Mouse (Mus musculus) embryonic facial prominence, embryonic 11.5 days (tissue): Measurements from ENCODE around the gene Ccdc189. TPM values are rescaled to one million over a fixed set of nuclear protein-coding genes. Genes with fewer than 3 reads are reported as not detected.

Source experiments
- ATAC-seq: fragments of 200-750 bp; cut with Nextera tagmentation; replicated peaks from 2 replicates; pipeline ENCODE4 v1.8.0; 2017; ENCODE audit warnings: low read depth; ENCODE audit not compliant: insufficient number of reproducible peaks, low FRiP score, low TSS enrichment
- DNase-seq: peaks from one replicate; pipeline ENCODE4 v3.0.0-alpha.2; 2015; ENCODE audit warnings: low spot score
- H3K27ac ChIP-seq: fragments of 300-500 bp; sonication (generic); replicated peaks from 2 replicates; pipeline ENCODE4 v1.5.1; 2014; ENCODE audit warnings: mild to moderate bottlenecking, low read depth, low read length, control low read depth
- H3K27me3 ChIP-seq: fragments of 300-500 bp; sonication (generic); 2 replicates; pipeline ENCODE4 v1.6.1; 2014; ENCODE audit warnings: mild to moderate bottlenecking, low read length, moderate library complexity, mixed read lengths; ENCODE audit not compliant: control insufficient read depth, insufficient read depth
- H3K36me3 ChIP-seq: fragments of 300-500 bp; sonication (generic); replicated peaks from 2 replicates; pipeline ENCODE4 v1.6.1; 2014; ENCODE audit warnings: low read depth, mild to moderate bottlenecking, low read length, moderate library complexity, mixed read lengths; ENCODE audit not compliant: control insufficient read depth, insufficient read depth
- H3K4me1 ChIP-seq: fragments of 300-500 bp; sonication (generic); 2 replicates; pipeline ENCODE4 v1.6.1; 2014; ENCODE audit warnings: low read length, mixed read lengths; ENCODE audit not compliant: control insufficient read depth, insufficient read depth
- H3K4me2 ChIP-seq: fragments of 300-500 bp; sonication (generic); 2 replicates; pipeline ENCODE4 v1.6.1; 2014; ENCODE audit warnings: low read depth, mild to moderate bottlenecking, control low read depth, low read length, moderate library complexity
- H3K4me3 ChIP-seq: fragments of 300-500 bp; sonication (generic); 2 replicates; pipeline ENCODE4 v1.5.1; 2014; ENCODE audit warnings: low read depth, low read length, control low read depth
- H3K9ac ChIP-seq: fragments of 300-500 bp; sonication (generic); replicated peaks from 2 replicates; pipeline ENCODE4 v1.6.1; 2014; ENCODE audit warnings: mild to moderate bottlenecking, control low read depth, low read length
- H3K9me3 ChIP-seq: fragments of 300-500 bp; sonication (generic); replicated peaks from 2 replicates; pipeline ENCODE4 v1.6.1; 2016; ENCODE audit warnings: mild to moderate bottlenecking, low read length, inconsistent platforms, mixed read lengths; ENCODE audit not compliant: control insufficient read depth
- WGBS: fragments of 180-500 bp; shearing (Covaris S2); extraction: QIAGEN DNeasy Blood & Tissue Kit; methylation state at CpG from one replicate; pipeline ENCODE4 v1.1.7; 2014; 5-methylcytosine and 5-hydroxymethylcytosine counted together
- polyA plus RNA-seq: library from polyadenylated mRNA; unstranded; fragments of >200 nt; fragmentation: Nextera tagmentation; extraction: Ambion mirVana; gene quantifications from 2 replicates; pipeline ENCODE4 v1.2.1, GENCODE M21; 2014

The Ccdc189 gene
- polyA plus RNA-seq, 1 experiment from 2014 or later = 13.6 TPM

DNA sequence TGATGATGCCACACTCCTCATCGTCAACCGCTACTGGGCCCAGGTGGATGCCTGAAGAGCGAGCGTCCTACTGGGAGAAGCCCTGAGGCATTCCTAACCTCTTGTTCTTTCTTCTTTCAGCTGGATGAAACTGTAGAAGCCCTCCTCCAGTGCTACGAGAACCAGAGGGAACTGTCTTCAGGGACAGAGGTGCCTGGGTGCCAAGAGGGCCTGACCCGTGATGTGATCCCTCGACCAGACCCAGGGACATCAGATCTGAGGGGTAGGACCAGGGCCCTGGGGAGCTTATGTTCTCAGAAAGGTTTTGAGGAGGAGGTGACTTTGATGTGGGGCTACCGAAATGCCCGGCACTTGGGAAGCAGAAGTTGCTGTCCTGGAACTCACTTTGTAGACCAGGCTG, 1.2 kb upstream of the Ccdc189 start:
- Histone ChIP-seq H3K4me3 (peak overlapping the region; percentile 86), H3K4me1 (no peaks in the 10 kb centered on the region), H3K27ac (no peak overlapping the region), H3K9ac (no peak overlapping the region), H3K27me3 (no peaks in the 10 kb centered on the region), H3K36me3 (peaks cover 13% of the 10 kb centered on the region), H3K9me3 (no peaks in the 10 kb centered on the region), H3K4me2 (peak overlapping the region; percentile 83; the same call in 1 of the 2 replicates)
- ATAC-seq (no peak), DNase-seq (no peak)
- WGBS = 87% methylated on average over 9 of the region's 9 CpGs

DNA sequence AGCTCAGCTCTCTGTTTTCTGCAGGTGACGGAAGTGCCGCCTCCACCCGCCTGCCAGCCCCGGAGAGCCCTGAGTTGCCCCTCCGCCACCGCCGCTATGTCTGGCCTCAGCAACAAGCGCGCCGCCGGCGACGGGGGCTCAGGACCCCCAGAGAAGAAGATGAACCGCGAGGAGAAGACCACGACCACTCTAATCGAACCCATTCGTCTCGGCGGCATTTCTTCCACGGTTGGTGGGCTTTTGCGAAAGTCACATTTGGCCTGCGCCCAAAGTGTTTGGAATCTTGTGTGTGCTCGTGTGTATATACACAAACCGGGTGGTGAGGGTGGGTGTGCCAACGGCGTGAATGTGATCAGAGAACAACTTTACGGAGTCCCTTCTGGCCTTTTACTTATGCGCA, 506 bp upstream of the Ccdc189 start:
- Histone ChIP-seq H3K4me1 (no peaks in the 10 kb centered on the region), H3K4me2 (peak overlapping the region; percentile 83), H3K4me3 (peak overlapping the region; percentile 86), H3K36me3 (peaks cover 10% of the 10 kb centered on the region), H3K9me3 (no peaks in the 10 kb centered on the region), H3K27me3 (no peaks in the 10 kb centered on the region), H3K27ac (no peak overlapping the region), H3K9ac (peak overlapping the region; percentile 77)
- DNase-seq (no peak), ATAC-seq (no peak)
- WGBS = 6% methylated on average over 29 of the region's 29 CpGs

DNA sequence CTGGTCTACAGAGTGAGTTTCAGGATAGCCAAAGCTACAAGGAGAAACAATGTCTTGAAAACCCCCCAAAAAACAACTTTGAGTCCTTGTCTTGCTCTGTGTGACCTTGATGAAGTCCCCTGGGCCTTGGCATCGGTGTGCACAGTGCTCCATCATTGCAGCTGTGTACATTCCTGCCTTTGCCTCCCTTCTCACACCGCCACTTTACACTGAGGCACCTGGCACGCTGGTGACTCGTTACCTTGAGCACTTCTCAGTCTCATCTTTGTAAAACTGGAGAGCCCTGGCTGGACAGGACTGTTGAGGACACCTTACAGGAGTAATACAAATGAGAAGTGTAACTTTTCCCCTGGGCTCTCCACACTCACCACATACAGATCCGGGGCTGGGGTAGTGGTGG, 1.2 kb downstream of the Ccdc189 start:
- Histone ChIP-seq H3K4me3 (peak overlapping the region; percentile 86), H3K9ac (no peak overlapping the region; the same call in 1 of the 2 replicates), H3K4me1 (no peaks in the 10 kb centered on the region), H3K36me3 (peaks cover 11% of the 10 kb centered on the region), H3K27ac (no peak overlapping the region), H3K27me3 (no peaks in the 10 kb centered on the region), H3K9me3 (no peaks in the 10 kb centered on the region), H3K4me2 (peak overlapping the region; percentile 83)
- DNase-seq (no peak), ATAC-seq (no peak)
- WGBS = 81% methylated on average over 5 of the region's 5 CpGs

- no peak overlapping the region for H3K9ac ChIP-seq
- H3K4me2 ChIP-seq = no peak overlapping the region
- no peak overlapping the region for H3K27ac ChIP-seq
- DNase-seq = no peak
- no peaks in the 10 kb centered on the region for H3K27me3 ChIP-seq
- H3K36me3 ChIP-seq = peaks cover 7% of the 10 kb centered on the region
- no peaks in the 10 kb centered on the region for H3K9me3 ChIP-seq
- 96% methylated on average over 6 of the region's 6 CpGs for WGBS
- H3K4me1 ChIP-seq = no peaks in the 10 kb centered on the region
- no peak for ATAC-seq
- H3K4me3 ChIP-seq = no peak overlapping the region
Measured at GRCm38 (mm10) chr7:127586149-127586548, 2.2 kb downstream of the Ccdc189 start.

GRCm38 (mm10) chr7:127585031-127585430, 3.4 kb downstream of the Ccdc189 start:
- 78% methylated on average over 7 of the region's 7 CpGs for WGBS

DNA sequence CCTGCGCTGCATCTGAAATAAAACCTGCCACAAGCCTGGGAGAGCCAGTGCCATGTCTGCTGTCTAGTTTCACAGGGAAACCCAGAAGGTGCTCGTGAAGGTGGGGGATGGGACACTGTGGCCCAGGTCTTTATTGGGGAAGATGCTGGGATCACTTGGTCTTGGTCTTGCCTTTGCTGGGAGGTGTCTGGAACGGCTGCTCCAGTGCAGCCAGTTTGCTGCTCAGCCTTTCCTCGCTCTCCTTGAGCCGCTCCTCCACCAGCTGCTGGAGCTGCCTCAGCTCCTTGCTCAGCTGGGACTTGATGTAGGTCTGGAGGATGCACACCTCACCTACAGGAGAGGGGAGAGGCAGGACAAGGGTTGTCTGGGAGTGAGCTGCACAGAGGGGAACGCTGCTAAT, 5.1 kb downstream of the Ccdc189 start:
- no peak overlapping the region for H3K27ac ChIP-seq
- WGBS = 95% methylated on average over 6 of the region's 6 CpGs
- peaks cover 7% of the 10 kb centered on the region for H3K36me3 ChIP-seq
- no peak overlapping the region for H3K9ac ChIP-seq
- ATAC-seq = no peak
- H3K4me3 ChIP-seq = no peak overlapping the region
- no peak overlapping the region for H3K4me2 ChIP-seq
- no peaks in the 10 kb centered on the region for H3K9me3 ChIP-seq
- no peaks in the 10 kb centered on the region for H3K4me1 ChIP-seq
- DNase-seq = no peak
- H3K27me3 ChIP-seq = no peaks in the 10 kb centered on the region

More at GRCm38 (mm10) chr7:127585031-127585430, 3.4 kb downstream of the Ccdc189 start:
- Histone ChIP-seq H3K4me1 (no peaks in the 10 kb centered on the region), H3K4me2 (no peak overlapping the region), H3K36me3 (peaks cover 7% of the 10 kb centered on the region), H3K9me3 (no peaks in the 10 kb centered on the region), H3K27ac (no peak overlapping the region), H3K9ac (no peak overlapping the region), H3K27me3 (no peaks in the 10 kb centered on the region), H3K4me3 (no peak overlapping the region)
- ATAC-seq (no peak), DNase-seq (no peak)

DNA sequence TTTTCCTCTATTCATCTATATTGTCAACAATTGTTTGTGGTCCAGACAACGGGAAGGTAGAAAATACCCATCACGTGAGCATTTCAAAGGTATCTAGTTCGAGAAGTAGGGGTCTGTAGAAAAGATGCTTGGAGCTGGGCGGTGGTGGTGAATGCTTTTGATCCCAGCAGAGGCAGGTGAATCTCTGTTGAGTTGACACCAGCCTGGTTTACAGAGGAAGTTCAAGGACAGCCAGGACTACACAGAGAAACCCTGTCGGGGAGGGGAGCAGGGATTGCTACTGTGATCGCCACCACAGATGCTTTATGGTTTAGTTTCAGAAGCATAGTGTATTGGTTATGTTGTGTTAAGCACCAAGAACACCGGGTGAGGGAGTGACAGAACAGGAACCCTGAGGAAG, 14.3 kb downstream of the Ccdc189 start:
- no peaks in the 10 kb centered on the region for H3K9me3 ChIP-seq
- no peak for ATAC-seq
- WGBS = 27% methylated on average over 7 of the region's 7 CpGs
- H3K4me1 ChIP-seq = 0 out of 2 replicates have a peak, but pooled peaks cover 2% of the 10 kb centered on the region
- DNase-seq = no peak
- peak overlapping the region; percentile 77 for H3K9ac ChIP-seq
- no peaks in the 10 kb centered on the region for H3K27me3 ChIP-seq
- no peak overlapping the region for H3K27ac ChIP-seq
- peak overlapping the region; percentile 91 for H3K4me2 ChIP-seq
- peak overlapping the region; percentile 78 for H3K4me3 ChIP-seq
- peaks cover 5% of the 10 kb centered on the region; the same call in 1 of the 2 replicates for H3K36me3 ChIP-seq

DNA sequence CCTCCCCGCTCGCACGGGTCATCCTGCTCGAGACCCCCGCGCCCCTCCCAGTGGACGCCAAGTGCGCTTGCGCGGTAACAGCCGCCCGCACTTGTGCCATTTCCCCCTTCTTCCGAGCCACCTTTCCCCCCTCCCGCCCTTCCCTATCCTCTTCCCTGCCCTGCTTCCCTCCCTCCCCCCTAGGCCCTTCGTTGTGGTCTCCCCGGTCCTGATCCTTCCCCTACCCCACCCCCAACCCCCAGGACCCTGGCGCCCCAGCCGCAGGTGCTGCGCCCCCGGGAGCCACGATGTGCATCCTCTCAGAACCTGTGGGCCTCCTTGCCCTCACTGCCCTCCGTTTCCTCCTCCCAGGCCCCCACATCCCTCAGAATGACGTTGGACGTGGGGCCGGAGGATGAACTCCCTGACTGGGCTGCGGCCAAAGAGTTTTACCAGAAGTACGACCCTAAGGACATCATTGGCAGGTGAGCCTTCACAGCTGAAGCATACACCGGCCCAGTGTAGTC, 14.8 kb downstream of the Ccdc189 start:
- Histone ChIP-seq H3K36me3 (peaks cover 5% of the 10 kb centered on the region; the same call in 1 of the 2 replicates), H3K4me1 (0 out of 2 replicates have a peak, but pooled peaks cover 2% of the 10 kb centered on the region), H3K4me2 (peak overlapping the region; percentile 91), H3K9me3 (no peaks in the 10 kb centered on the region), H3K9ac (peak overlapping the region; percentile 77), H3K4me3 (peak overlapping the region; percentile 78), H3K27ac (peak overlapping the region; percentile 29; the same call in 1 of the 2 replicates), H3K27me3 (no peaks in the 10 kb centered on the region)
- DNase-seq (no peak), ATAC-seq (0 out of 2 replicates have a peak, but pooled peaks have one; percentile 1)
- under 1% methylated on average over 25 of the region's 28 CpGs for WGBS
